Mouse (Mus musculus) testis, adult 2 months (tissue): ENCODE measurements around the gene Lpin1. TPM values are rescaled to one million over a fixed set of nuclear protein-coding genes. Genes with fewer than 3 reads are reported as not detected.

Source experiments
- H3K27ac ChIP-seq: fragments of 200-500 bp; 2 replicates; pipeline ENCODE4 v1.5.1; 2012; ENCODE audit warnings: low read depth, low read length; ENCODE audit not compliant: control insufficient read depth, insufficient read depth
- H3K27me3 ChIP-seq: fragments of 200-500 bp; 2 replicates; pipeline ENCODE4 v1.6.1; 2012; ENCODE audit warnings: mild to moderate bottlenecking, low read length, moderate library complexity; ENCODE audit not compliant: control insufficient read depth, insufficient read depth
- H3K36me3 ChIP-seq: fragments of 200-500 bp; 2 replicates; pipeline ENCODE4 v1.6.1; 2012; ENCODE audit warnings: mild to moderate bottlenecking, low read length; ENCODE audit not compliant: control insufficient read depth, insufficient read depth
- H3K4me1 ChIP-seq: fragments of 200-500 bp; 2 replicates; pipeline ENCODE4 v1.6.1; 2012; ENCODE audit warnings: low read length; ENCODE audit not compliant: control insufficient read depth, insufficient read depth
- H3K4me3 ChIP-seq: fragments of 200-500 bp; 2 replicates; pipeline ENCODE4 v1.5.1; 2012; ENCODE audit warnings: low read depth, mild to moderate bottlenecking, low read length, moderate library complexity, mixed read lengths; ENCODE audit not compliant: control insufficient read depth
- CTCF ChIP-seq: fragments of 200-500 bp; IDR thresholded peaks from 2 replicates; pipeline ENCODE4 v1.5.1; 2012; ENCODE audit warnings: low read depth, mild to moderate bottlenecking, inconsistent platforms, low read length, moderate library complexity; ENCODE audit not compliant: control insufficient read depth, insufficient read depth, insufficient replicate concordance
- POLR2A ChIP-seq: fragments of 200-500 bp; IDR thresholded peaks from 2 replicates; pipeline ENCODE4 v1.6.1; 2012; ENCODE audit warnings: low read depth, mild to moderate bottlenecking, inconsistent platforms, low read length, moderate library complexity; ENCODE audit not compliant: control insufficient read depth
- polyA plus RNA-seq: library from polyadenylated mRNA; depleted of rRNA; stranded (reverse); fragments of >200 nt; gene quantifications from 2 replicates; pipeline ENCODE4 v1.2.3, GENCODE M21; 2012

Lpin1 gene
- polyA plus RNA-seq, 1 experiment: 301 TPM

GRCm38 (mm10) chr12:16633235-16633634 lies 22.5 kb upstream of the Lpin1 start:
- Histone ChIP-seq H3K36me3 (no peaks in the 10 kb centered on the region), H3K4me3 (no peak overlapping the region), H3K27ac (no peak overlapping the region), H3K27me3 (no peaks in the 10 kb centered on the region), H3K4me1 (no peaks in the 10 kb centered on the region)
- TF ChIP-seq POLR2A (no peak), CTCF (no peak)

DNA sequence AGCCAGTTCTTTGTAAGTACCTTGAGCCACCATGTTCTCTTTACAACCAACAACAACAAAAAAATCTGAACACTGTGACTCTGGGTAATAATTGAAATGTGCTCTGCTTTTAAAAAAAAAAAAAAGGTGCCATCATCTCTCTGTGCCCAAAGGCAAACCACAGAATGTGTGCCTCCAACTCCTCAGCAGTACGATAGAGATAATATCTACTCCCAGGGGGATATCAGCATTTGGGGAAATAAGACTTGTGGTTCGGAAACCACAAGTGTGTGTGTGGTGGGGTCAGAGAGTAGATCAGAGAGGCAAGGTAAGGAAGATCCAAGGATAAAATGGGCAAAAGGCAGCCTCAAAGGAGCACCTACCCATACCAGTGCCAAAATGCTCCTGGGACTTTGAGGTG lies 20.7 kb upstream of the Lpin1 start:
- H3K27me3 ChIP-seq: no peaks in the 10 kb centered on the region
- TF ChIP-seq CTCF: no peak
- no peak for TF ChIP-seq POLR2A
- H3K4me3 ChIP-seq: no peak overlapping the region
- H3K36me3 ChIP-seq: no peaks in the 10 kb centered on the region
- H3K4me1 ChIP-seq: no peaks in the 10 kb centered on the region
- H3K27ac ChIP-seq: no peak overlapping the region

DNA sequence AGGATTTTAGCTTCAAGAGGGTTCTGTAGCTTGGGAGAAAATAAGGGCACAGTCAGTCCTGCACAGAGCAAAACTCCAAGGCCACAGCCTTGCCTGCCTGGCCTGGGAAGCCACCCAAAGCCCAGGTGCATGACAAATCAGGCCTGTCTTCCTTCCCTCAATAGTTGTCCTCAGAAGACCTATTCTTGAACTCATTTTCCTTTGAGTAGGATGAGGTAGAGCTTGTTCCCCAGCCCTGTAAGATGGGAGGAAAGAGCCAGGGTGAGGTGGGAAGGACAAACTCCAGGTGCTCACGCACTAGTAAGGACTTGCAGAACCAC lies 20.1 kb upstream of the Lpin1 start:
- H3K36me3 ChIP-seq: no peaks in the 10 kb centered on the region
- H3K27ac ChIP-seq: peak overlapping the region; percentile 56
- TF ChIP-seq CTCF (no peak), POLR2A (no peak)
- no peaks in the 10 kb centered on the region for H3K4me1 ChIP-seq
- H3K27me3 ChIP-seq: no peaks in the 10 kb centered on the region
- H3K4me3 ChIP-seq: no peak overlapping the region

DNA sequence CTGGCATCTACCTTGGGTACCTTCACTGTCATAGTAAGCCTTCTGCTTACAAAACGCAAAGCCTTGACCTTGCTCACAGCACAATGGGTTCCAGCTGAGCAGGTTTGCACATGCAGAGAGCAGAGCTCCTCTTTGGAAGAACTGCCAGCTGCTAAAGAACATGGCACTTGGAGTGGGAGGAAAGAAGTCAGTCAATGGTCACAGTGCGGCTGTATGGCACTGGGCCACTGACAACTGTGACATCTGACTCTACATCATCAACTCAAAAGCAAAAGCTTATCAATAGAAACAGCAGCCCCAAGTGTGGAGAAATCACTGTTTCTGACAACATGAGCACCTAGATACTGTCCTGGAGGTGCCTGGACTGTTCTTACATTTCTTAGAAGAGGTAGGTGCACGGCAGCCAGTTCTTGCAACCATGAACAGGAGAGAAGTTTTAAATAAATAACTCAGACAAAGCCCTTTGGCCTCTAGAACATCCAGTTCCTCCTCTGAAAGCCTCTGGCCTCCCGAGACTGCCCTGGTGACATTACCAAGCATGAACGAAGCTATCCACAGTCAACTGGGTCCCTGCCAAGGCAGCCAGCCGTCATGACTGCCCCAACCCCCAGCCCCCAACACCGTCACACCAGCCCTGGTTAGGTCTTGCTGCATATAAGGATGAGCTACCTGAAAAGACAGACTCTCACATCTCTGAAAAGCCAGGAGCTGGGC lies 19.5 kb upstream of the Lpin1 start:
- Histone ChIP-seq H3K4me3 (no peak overlapping the region), H3K4me1 (no peaks in the 10 kb centered on the region), H3K27me3 (no peaks in the 10 kb centered on the region), H3K36me3 (no peaks in the 10 kb centered on the region), H3K27ac (peak overlapping the region; percentile 56)
- TF ChIP-seq POLR2A: no peak
- no peak for TF ChIP-seq CTCF

DNA sequence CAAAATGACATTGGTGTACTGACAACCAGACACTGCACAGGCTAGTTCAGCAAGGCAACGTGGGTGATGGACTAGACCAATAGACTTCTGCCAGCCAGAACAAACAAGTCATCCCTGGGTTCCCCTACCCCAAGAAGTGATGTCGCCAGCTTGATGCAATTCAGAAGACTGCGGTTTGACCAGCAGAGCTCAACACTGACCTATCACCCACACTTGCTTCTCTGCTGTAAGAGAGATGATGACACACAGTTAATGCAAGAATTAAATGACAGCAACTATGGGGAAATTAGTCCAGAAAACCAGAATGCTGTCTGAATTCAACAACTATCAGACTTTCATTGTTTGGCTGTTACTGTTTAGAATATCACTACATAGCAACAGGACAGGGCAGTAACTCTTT lies 9.5 kb upstream of the Lpin1 start:
- H3K4me1 ChIP-seq: no peaks in the 10 kb centered on the region; the same call in 1 of the 2 replicates
- H3K27ac ChIP-seq: no peak overlapping the region
- H3K4me3 ChIP-seq: no peak overlapping the region
- H3K27me3 ChIP-seq: no peaks in the 10 kb centered on the region
- no peak for TF ChIP-seq CTCF
- TF ChIP-seq POLR2A: no peak
- no peaks in the 10 kb centered on the region for H3K36me3 ChIP-seq

- TF ChIP-seq CTCF (no peak), POLR2A (no peak)
- Histone ChIP-seq H3K4me3 (no peak overlapping the region), H3K4me1 (no peaks in the 10 kb centered on the region; the same call in 1 of the 2 replicates), H3K27ac (no peak overlapping the region), H3K36me3 (no peaks in the 10 kb centered on the region), H3K27me3 (no peaks in the 10 kb centered on the region)
Measured at GRCm38 (mm10) chr12:16619453-16619852, 8.7 kb upstream of the Lpin1 start.

GRCm38 (mm10) chr12:16618512-16619274 lies 7.9 kb upstream of the Lpin1 start:
- no peak overlapping the region for H3K27ac ChIP-seq
- H3K27me3 ChIP-seq: no peaks in the 10 kb centered on the region
- H3K4me1 ChIP-seq: no peaks in the 10 kb centered on the region; the same call in 1 of the 2 replicates
- H3K36me3 ChIP-seq: no peaks in the 10 kb centered on the region
- TF ChIP-seq POLR2A (no peak), CTCF (no peak)
- no peak overlapping the region for H3K4me3 ChIP-seq
